11 mouse cellular contexts compared by ENCODE assay signal in genomic region chr2:14917585-14918247, GRCm38 (mm10).
A peak's percentile ranks its signal among the peaks of the same experiment; 100 is the strongest.
DNase-seq lines count a peak whose midpoint lies in the region; ATAC-seq and TF ChIP-seq lines count a peak whose summit lies in the region.
"Had no signal": no experiment of that assay in that cellular context is flagged by ENCODE, and none has a peak within 500 bp of the region (broad histone marks: within the 10 kb centered on the region; RNA-seq: fewer than 3 reads in every experiment).

No protein-coding gene starts in this region.

- no peak for TF ChIP-seq POLR2A in brain, embryonic 14.5 days (IDR thresholded peaks at IDR 0.05; ENCODE audit: borderline replicate concordance, extremely low read depth, insufficient read depth, insufficient read length, poor library complexity, severe bottlenecking)
- TF ChIP-seq POLR2A in lung, adult 2 months (IDR thresholded peaks at IDR 0.05; ENCODE audit: borderline replicate concordance, extremely low read depth, low read depth, low read length) = no peak

- H3K27ac ChIP-seq in heart, embryonic 15.5 days = peak overlapping the region; percentile 67
- no peak overlapping the region; the same call in 1 of the 2 replicates for H3K27ac ChIP-seq in midbrain, embryonic 10.5 days (replicated peaks)
- H3K27ac ChIP-seq: macrophage had no signal

- H3K4me3 ChIP-seq in heart, embryonic 15.5 days = no peak overlapping the region
- no peak overlapping the region for H3K4me3 ChIP-seq in midbrain, embryonic 10.5 days
- H3K4me3 ChIP-seq in lung, adult 2 months (replicated peaks; ENCODE audit: extremely low read depth, low read depth, low read length) = no peak overlapping the region

- H3K4me1 ChIP-seq in heart, embryonic 15.5 days (replicated peaks) = peaks cover 23% of the 10 kb centered on the region
- H3K4me1 ChIP-seq in midbrain, embryonic 10.5 days = peaks cover 14% of the 10 kb centered on the region
- H3K4me1 ChIP-seq in lung, adult 2 months (ENCODE audit: control insufficient read depth, insufficient read depth, low read length) = no peaks in the 10 kb centered on the region; the same call in 1 of the 2 replicates

- TF ChIP-seq CTCF in brain, embryonic 14.5 days (IDR thresholded peaks at IDR 0.05; ENCODE audit: borderline replicate concordance, extremely low read depth, insufficient read depth, insufficient read length) = no peak
- no peak for TF ChIP-seq CTCF in lung, adult 2 months (IDR thresholded peaks at IDR 0.05; ENCODE audit: insufficient read depth, low read length)

- H3K4me2 ChIP-seq in heart, embryonic 15.5 days = 0 out of 2 replicates have a peak overlapping the region, but pooled peaks have one; percentile 1

- no peaks in the 10 kb centered on the region for H3K27me3 ChIP-seq in heart, embryonic 15.5 days
- no peaks in the 10 kb centered on the region for H3K27me3 ChIP-seq in midbrain, embryonic 10.5 days (ENCODE audit: low read depth, poor library complexity, severe bottlenecking)

- WGBS in heart, embryonic 15.5 days = 44% methylated on average over 3 of the region's 3 CpGs
- 64% methylated on average over 3 of the region's 3 CpGs for WGBS in midbrain, embryonic 10.5 days
- 78% methylated on average over 3 of the region's 3 CpGs for WGBS in lung, adult 2 months

- H3K36me3 ChIP-seq in heart, embryonic 15.5 days = no peaks in the 10 kb centered on the region
- H3K36me3 ChIP-seq in midbrain, embryonic 10.5 days = no peaks in the 10 kb centered on the region

- peak; percentile 82 for ATAC-seq in heart, embryonic 15.5 days (replicated peaks; ENCODE audit: insufficient number of reproducible peaks, insufficient read depth, low FRiP score, low read depth)
- ATAC-seq: intestine, embryonic 16.5 days had no signal

- no peak overlapping the region for H3K9ac ChIP-seq in heart, embryonic 15.5 days

- H3K9me3 ChIP-seq in heart, embryonic 15.5 days (replicated peaks) = no peaks in the 10 kb centered on the region
- no peaks in the 10 kb centered on the region for H3K9me3 ChIP-seq in midbrain, embryonic 10.5 days (replicated peaks)

- DNase-seq in brain, embryonic 14.5 days (ENCODE audit: low read depth) = peak; percentile 80
- DNase-seq in embryo, embryonic 9.5 days (ENCODE audit: extremely low spot score) = peak; percentile 9
- peak; percentile 22 for DNase-seq in midbrain, embryonic 10.5 days (ENCODE audit: low spot score)
- no peak for DNase-seq in frontal cortex, postnatal 14 days (ENCODE audit: low spot score in 2 of 2)
- DNase-seq in urinary bladder, postnatal 14 days (ENCODE audit: low spot score) = no peak
- no peak for DNase-seq in cerebellum, adult 8-10 months
- DNase-seq in lung, adult 2 months = no peak
- DNase-seq: thymus, postnatal 4 days had no signal

Comparison
In these comparisons a context has a peak if more than half of its experiments do, and no peak if none do; other contexts are left out.
1. DNase-seq: peak in brain, embryonic 14.5 days (single experiment), embryo, embryonic 9.5 days (single experiment) and midbrain, embryonic 10.5 days (single experiment); none in frontal cortex, postnatal 14 days (0 of 2), urinary bladder, postnatal 14 days (single experiment), cerebellum, adult 8-10 months (single experiment) and lung, adult 2 months (single experiment).